Mouse (Mus musculus) heart, embryonic 11.5 days (tissue): ENCODE measurements around the gene Tnfsf9. TPM values are rescaled to one million over a fixed set of nuclear protein-coding genes. Genes with fewer than 3 reads are reported as not detected.
A peak's percentile ranks its signal among the peaks of the same experiment; 100 is the strongest.

Source experiments
- ATAC-seq: fragments of 200-750 bp; cut with Nextera tagmentation; replicated peaks from 2 replicates; pipeline ENCODE4 v1.8.0; 2017; ENCODE audit warnings: moderate library complexity; ENCODE audit not compliant: insufficient number of reproducible peaks, low FRiP score, low TSS enrichment
- H3K27ac ChIP-seq: fragments of 300-500 bp; sonication (generic); 2 replicates; pipeline ENCODE4 v1.5.1; 2014; ENCODE audit warnings: mild to moderate bottlenecking, low read depth, low read length
- H3K27me3 ChIP-seq: fragments of 300-500 bp; sonication (generic); 2 replicates; pipeline ENCODE4 v1.6.1; 2014; ENCODE audit warnings: mild to moderate bottlenecking, low read length, mixed read lengths; ENCODE audit not compliant: control insufficient read depth, insufficient read depth
- H3K36me3 ChIP-seq: fragments of 300-500 bp; sonication (generic); 2 replicates; pipeline ENCODE4 v1.6.1; 2014; ENCODE audit warnings: mild to moderate bottlenecking, low read length, moderate library complexity, mixed read lengths; ENCODE audit not compliant: control insufficient read depth, insufficient read depth
- H3K4me1 ChIP-seq: fragments of 300-500 bp; sonication (generic); 2 replicates; pipeline ENCODE4 v1.6.1; 2014; ENCODE audit warnings: low read length; ENCODE audit not compliant: control insufficient read depth, insufficient read depth
- H3K4me2 ChIP-seq: fragments of 300-500 bp; sonication (generic); 2 replicates; pipeline ENCODE4 v1.6.1; 2014; ENCODE audit warnings: mild to moderate bottlenecking, moderate library complexity
- H3K4me3 ChIP-seq: fragments of 300-500 bp; sonication (generic); 2 replicates; pipeline ENCODE4 v1.5.1; 2014; ENCODE audit warnings: low read depth, low read length
- H3K9ac ChIP-seq: fragments of 300-500 bp; sonication (generic); 2 replicates; pipeline ENCODE4 v1.6.1; 2014; ENCODE audit warnings: mild to moderate bottlenecking, low read depth, low read length, moderate library complexity
- H3K9me3 ChIP-seq: fragments of 300-500 bp; sonication (generic); replicated peaks from 2 replicates; pipeline ENCODE4 v1.6.1; 2016; ENCODE audit warnings: low read length; ENCODE audit not compliant: control insufficient read depth
- WGBS: fragments of 180-500 bp; shearing (Covaris S2); extraction: QIAGEN DNeasy Blood & Tissue Kit; methylation state at CpG from one replicate; pipeline ENCODE4 v1.1.7; 2014; ENCODE audit not compliant: insufficient replicate concordance; 5-methylcytosine and 5-hydroxymethylcytosine counted together
- polyA plus RNA-seq: library from polyadenylated mRNA; unstranded; fragments of >200 nt; fragmentation: Nextera tagmentation; extraction: Ambion mirVana; gene quantifications from 2 replicates; pipeline ENCODE4 v1.2.1, GENCODE M21; 2014

The Tnfsf9 gene
- polyA plus RNA-seq, 1 experiment from 2014 or later, result 6.7 TPM

GRCm38 (mm10) chr17:57063031-57063430 lies 42.1 kb upstream of the Tnfsf9 start:
- H3K27ac ChIP-seq, result no peak overlapping the region
- 17% methylated on average over 8 of the region's 8 CpGs for WGBS
- no peaks in the 10 kb centered on the region for H3K9me3 ChIP-seq
- no peak overlapping the region for H3K4me3 ChIP-seq
- no peak overlapping the region for H3K9ac ChIP-seq
- no peak for ATAC-seq
- H3K27me3 ChIP-seq, result peaks cover 60% of the 10 kb centered on the region
- peaks cover 15% of the 10 kb centered on the region for H3K4me1 ChIP-seq
- H3K36me3 ChIP-seq, result no peaks in the 10 kb centered on the region
- H3K4me2 ChIP-seq, result no peak overlapping the region

- H3K36me3 ChIP-seq, result no peaks in the 10 kb centered on the region
- peaks cover 63% of the 10 kb centered on the region for H3K27me3 ChIP-seq
- H3K4me2 ChIP-seq, result no peak overlapping the region
- H3K9me3 ChIP-seq, result no peaks in the 10 kb centered on the region
- H3K4me1 ChIP-seq, result peaks cover 7% of the 10 kb centered on the region; the same call in 1 of the 2 replicates
- H3K27ac ChIP-seq, result no peak overlapping the region
- no peak overlapping the region for H3K9ac ChIP-seq
- 29% methylated on average over 5 of the region's 5 CpGs for WGBS
- no peak for ATAC-seq
- no peak overlapping the region for H3K4me3 ChIP-seq
Measured at GRCm38 (mm10) chr17:57066908-57067307, 38.2 kb upstream of the Tnfsf9 start.

GRCm38 (mm10) chr17:57070272-57070671 lies 34.9 kb upstream of the Tnfsf9 start:
- Histone ChIP-seq H3K9me3 (no peaks in the 10 kb centered on the region), H3K9ac (no peak overlapping the region), H3K27ac (no peak overlapping the region), H3K4me3 (no peak overlapping the region), H3K4me1 (no peaks in the 10 kb centered on the region), H3K27me3 (peaks cover 36% of the 10 kb centered on the region), H3K4me2 (no peak overlapping the region), H3K36me3 (no peaks in the 10 kb centered on the region)
- no peak for ATAC-seq
- WGBS, result 11% methylated on average over 9 of the region's 9 CpGs

GRCm38 (mm10) chr17:57070699-57071098 lies 34.4 kb upstream of the Tnfsf9 start:
- Histone ChIP-seq H3K36me3 (no peaks in the 10 kb centered on the region), H3K4me1 (no peaks in the 10 kb centered on the region), H3K4me2 (no peak overlapping the region; the same call in 1 of the 2 replicates), H3K9ac (no peak overlapping the region), H3K27me3 (peaks cover 35% of the 10 kb centered on the region), H3K9me3 (no peaks in the 10 kb centered on the region), H3K27ac (no peak overlapping the region), H3K4me3 (no peak overlapping the region)
- no peak for ATAC-seq
- 6% methylated on average over 11 of the region's 11 CpGs for WGBS

- ATAC-seq, result no peak
- no peak overlapping the region for H3K4me2 ChIP-seq
- H3K4me3 ChIP-seq, result no peak overlapping the region
- WGBS, result 41% methylated on average over 3 of the region's 3 CpGs
- H3K27me3 ChIP-seq, result peaks cover under 1% of the 10 kb centered on the region; the same call in 1 of the 2 replicates
- no peak overlapping the region for H3K27ac ChIP-seq
- H3K9me3 ChIP-seq, result no peaks in the 10 kb centered on the region
- H3K36me3 ChIP-seq, result no peaks in the 10 kb centered on the region
- H3K4me1 ChIP-seq, result no peaks in the 10 kb centered on the region
- no peak overlapping the region for H3K9ac ChIP-seq
Measured at GRCm38 (mm10) chr17:57076916-57077315, 28.2 kb upstream of the Tnfsf9 start.

- Histone ChIP-seq H3K27ac (no peak within 1 kb of the TSS), H3K9me3 (no peaks in the 10 kb centered on the region), H3K4me1 (no peaks in the 10 kb centered on the region), H3K36me3 (no peaks in the 10 kb centered on the region), H3K4me3 (no peak within 1 kb of the TSS), H3K4me2 (no peak within 1 kb of the TSS), H3K9ac (0 out of 2 replicates have a peak within 1 kb of the TSS, but pooled peaks have one; percentile 34), H3K27me3 (no peaks in the 10 kb centered on the region; the same call in 1 of the 2 replicates)
- 34% methylated on average over 6 of the region's 6 CpGs for WGBS
- ATAC-seq, result no peak
Measured at GRCm38 (mm10) chr17:57078336-57078735, 26.8 kb upstream of the Tnfsf9 start, which contains the start of gene Dennd1c. Dennd1c (minus strand) TSS chr17:57078514.

- H3K4me1 ChIP-seq, result no peaks in the 10 kb centered on the region
- H3K36me3 ChIP-seq, result no peaks in the 10 kb centered on the region
- no peaks in the 10 kb centered on the region for H3K27me3 ChIP-seq
- H3K9me3 ChIP-seq, result no peaks in the 10 kb centered on the region
- no peak for ATAC-seq
- WGBS, result 59% methylated on average over 3 of the region's 3 CpGs
- no peak overlapping the region for H3K27ac ChIP-seq
- no peak overlapping the region for H3K9ac ChIP-seq
- no peak overlapping the region for H3K4me2 ChIP-seq
- H3K4me3 ChIP-seq, result no peak overlapping the region
Measured at GRCm38 (mm10) chr17:57079919-57080318, 25.2 kb upstream of the Tnfsf9 start.

- Histone ChIP-seq H3K36me3 (no peaks in the 10 kb centered on the region), H3K4me1 (no peaks in the 10 kb centered on the region), H3K27me3 (no peaks in the 10 kb centered on the region), H3K27ac (no peak overlapping the region), H3K9ac (no peak overlapping the region), H3K4me3 (no peak overlapping the region), H3K9me3 (no peaks in the 10 kb centered on the region), H3K4me2 (no peak overlapping the region)
- ATAC-seq, result no peak
- WGBS, result 88% methylated on average over 31 of the region's 31 CpGs
Measured at GRCm38 (mm10) chr17:57081234-57081842, 23.8 kb upstream of the Tnfsf9 start.

GRCm38 (mm10) chr17:57082481-57082880 lies 22.6 kb upstream of the Tnfsf9 start:
- Histone ChIP-seq H3K4me3 (no peak overlapping the region), H3K9ac (no peak overlapping the region), H3K27ac (no peak overlapping the region), H3K4me2 (no peak overlapping the region), H3K27me3 (peaks cover 8% of the 10 kb centered on the region), H3K9me3 (no peaks in the 10 kb centered on the region), H3K36me3 (no peaks in the 10 kb centered on the region), H3K4me1 (peaks cover 8% of the 10 kb centered on the region; the same call in 1 of the 2 replicates)
- no peak for ATAC-seq
- 75% methylated on average over 5 of the region's 5 CpGs for WGBS
